Mouse (Mus musculus) kidney, embryonic 16.5 days (tissue): Measurements from ENCODE around the gene Gm17359. TPM values are rescaled to one million over a fixed set of nuclear protein-coding genes. Genes with fewer than 3 reads are reported as not detected.
"Not testable (repeated sequence)": the region's sequence is repeated elsewhere in the genome, so short reads cannot be mapped to it uniquely, and the experiment has no call there.

Source experiments
- ATAC-seq: fragments of 200-750 bp; cut with Nextera tagmentation; 2 replicates; pipeline ENCODE4 v1.8.0; 2017; ENCODE audit warnings: moderate TSS enrichment; ENCODE audit not compliant: low FRiP score, low TSS enrichment
- H3K27ac ChIP-seq: fragments of 300-500 bp; sonication (generic); 2 replicates; pipeline ENCODE4 v1.5.1; 2014; ENCODE audit warnings: low read length
- H3K27me3 ChIP-seq: fragments of 300-500 bp; sonication (generic); 2 replicates; pipeline ENCODE4 v1.6.1; 2014; ENCODE audit warnings: low read length, control low read depth, mixed read lengths; ENCODE audit not compliant: insufficient read depth
- H3K36me3 ChIP-seq: fragments of 300-500 bp; sonication (generic); 2 replicates; pipeline ENCODE4 v1.6.1; 2014; ENCODE audit warnings: low read length, control low read depth, mixed read lengths; ENCODE audit not compliant: insufficient read depth
- H3K4me1 ChIP-seq: fragments of 300-500 bp; sonication (generic); 2 replicates; pipeline ENCODE4 v1.6.1; 2014; ENCODE audit warnings: low read length, control low read depth, mixed read lengths; ENCODE audit not compliant: insufficient read depth
- H3K4me2 ChIP-seq: fragments of 300-500 bp; sonication (generic); replicated peaks from 2 replicates; pipeline ENCODE4 v1.6.1; 2014; ENCODE audit warnings: low read depth, low read length
- H3K4me3 ChIP-seq: fragments of 300-500 bp; sonication (generic); 2 replicates; pipeline ENCODE4 v1.5.1; 2014; ENCODE audit warnings: mild to moderate bottlenecking, low read length
- H3K9ac ChIP-seq: fragments of 300-500 bp; sonication (generic); replicated peaks from 2 replicates; pipeline ENCODE4 v1.6.1; 2014; ENCODE audit warnings: low read length
- H3K9me3 ChIP-seq: fragments of 300-500 bp; sonication (generic); 2 replicates; pipeline ENCODE4 v1.6.1; 2016; ENCODE audit warnings: low read length, control low read depth
- WGBS: fragments of 180-500 bp; shearing (Covaris S2); extraction: QIAGEN DNeasy Blood & Tissue Kit; methylation state at CpG from one replicate; pipeline ENCODE4 v1.1.7; 2014; 5-methylcytosine and 5-hydroxymethylcytosine counted together
- polyA plus RNA-seq: library from polyadenylated mRNA; unstranded; fragments of >200 nt; fragmentation: Nextera tagmentation; extraction: Ambion mirVana; gene quantifications from 2 replicates; pipeline ENCODE4 v1.2.1, GENCODE M21; 2015

Gm17359 gene
- polyA plus RNA-seq, 1 experiment from 2014 or later: not detected

GRCm38 (mm10) chr3:79434436-79434835 lies 98.0 kb downstream of the Gm17359 start:
- WGBS: 84% methylated on average over 9 of the region's 9 CpGs
- no peak for ATAC-seq
- H3K27me3 ChIP-seq: no peaks in the 10 kb centered on the region
- no peak overlapping the region for H3K9ac ChIP-seq
- H3K9me3 ChIP-seq: no peaks in the 10 kb centered on the region
- H3K4me1 ChIP-seq: no peaks in the 10 kb centered on the region
- no peak overlapping the region for H3K27ac ChIP-seq
- no peak overlapping the region for H3K4me2 ChIP-seq
- H3K4me3 ChIP-seq: no peak overlapping the region
- no peaks in the 10 kb centered on the region for H3K36me3 ChIP-seq

GRCm38 (mm10) chr3:79434985-79435384 lies 98.5 kb downstream of the Gm17359 start:
- Histone ChIP-seq H3K4me1 (no peaks in the 10 kb centered on the region), H3K9me3 (no peaks in the 10 kb centered on the region), H3K27ac (no peak overlapping the region), H3K9ac (no peak overlapping the region), H3K4me2 (no peak overlapping the region), H3K36me3 (no peaks in the 10 kb centered on the region), H3K27me3 (no peaks in the 10 kb centered on the region), H3K4me3 (no peak overlapping the region)
- no peak for ATAC-seq
- WGBS: 72% methylated on average over 5 of the region's 5 CpGs

GRCm38 (mm10) chr3:79436186-79436585 lies 99.7 kb downstream of the Gm17359 start:
- Histone ChIP-seq H3K4me3 (no peak overlapping the region), H3K27me3 (no peaks in the 10 kb centered on the region), H3K9ac (no peak overlapping the region), H3K36me3 (no peaks in the 10 kb centered on the region), H3K4me2 (no peak overlapping the region), H3K27ac (no peak overlapping the region), H3K9me3 (no peaks in the 10 kb centered on the region), H3K4me1 (no peaks in the 10 kb centered on the region)
- no peak for ATAC-seq
- 81% methylated on average over 7 of the region's 7 CpGs for WGBS

GRCm38 (mm10) chr3:79438276-79438675 lies 101.8 kb downstream of the Gm17359 start:
- Histone ChIP-seq H3K27ac (no peak overlapping the region), H3K9me3 (no peaks in the 10 kb centered on the region; the same call in 1 of the 2 replicates), H3K27me3 (no peaks in the 10 kb centered on the region), H3K4me3 (no peak overlapping the region), H3K4me1 (no peaks in the 10 kb centered on the region), H3K9ac (no peak overlapping the region), H3K4me2 (no peak overlapping the region), H3K36me3 (no peaks in the 10 kb centered on the region)
- WGBS: 94% methylated on average over 3 of the region's 3 CpGs
- no peak for ATAC-seq

- no peak overlapping the region for H3K4me2 ChIP-seq
- no peaks in the 10 kb centered on the region for H3K4me1 ChIP-seq
- H3K27me3 ChIP-seq: no peaks in the 10 kb centered on the region
- WGBS: 73% methylated on average over 12 of the region's 12 CpGs
- no peaks in the 10 kb centered on the region for H3K36me3 ChIP-seq
- peaks cover 4% of the 10 kb centered on the region; the same call in 1 of the 2 replicates for H3K9me3 ChIP-seq
- H3K4me3 ChIP-seq: no peak overlapping the region
- no peak overlapping the region for H3K9ac ChIP-seq
- ATAC-seq: no peak
- H3K27ac ChIP-seq: no peak overlapping the region
These were observed 104.6 kb downstream of the Gm17359 start for GRCm38 (mm10) chr3:79440976-79441491.

GRCm38 (mm10) chr3:79443850-79444249 lies 107.4 kb downstream of the Gm17359 start:
- H3K36me3 ChIP-seq: no peaks in the 10 kb centered on the region
- H3K4me3 ChIP-seq: no peak overlapping the region
- no peak for ATAC-seq
- WGBS: 72% methylated on average over 4 of the region's 4 CpGs
- H3K9ac ChIP-seq: no peak overlapping the region
- H3K4me2 ChIP-seq: no peak overlapping the region
- no peaks in the 10 kb centered on the region for H3K27me3 ChIP-seq
- H3K9me3 ChIP-seq: peaks cover 4% of the 10 kb centered on the region; the same call in 1 of the 2 replicates
- H3K27ac ChIP-seq: no peak overlapping the region
- H3K4me1 ChIP-seq: peaks cover under 1% of the 10 kb centered on the region; the same call in 1 of the 2 replicates

GRCm38 (mm10) chr3:79445041-79445440 lies 108.6 kb downstream of the Gm17359 start:
- no peak overlapping the region for H3K4me2 ChIP-seq
- peaks cover 4% of the 10 kb centered on the region; the same call in 1 of the 2 replicates for H3K9me3 ChIP-seq
- ATAC-seq: no peak
- no peak overlapping the region for H3K27ac ChIP-seq
- H3K4me1 ChIP-seq: peaks cover 6% of the 10 kb centered on the region; the same call in 1 of the 2 replicates
- no peaks in the 10 kb centered on the region for H3K36me3 ChIP-seq
- H3K27me3 ChIP-seq: no peaks in the 10 kb centered on the region
- 77% methylated on average over 8 of the region's 8 CpGs for WGBS
- no peak overlapping the region for H3K4me3 ChIP-seq
- no peak overlapping the region for H3K9ac ChIP-seq

- no peak for ATAC-seq
- WGBS: 91% methylated on average over 4 of the region's 4 CpGs
These were observed 109.7 kb downstream of the Gm17359 start for GRCm38 (mm10) chr3:79446124-79446523.

GRCm38 (mm10) chr3:79446648-79447047 lies 110.2 kb downstream of the Gm17359 start:
- H3K4me1 ChIP-seq, ATAC-seq, H3K4me2 ChIP-seq, H3K4me3 ChIP-seq, H3K9me3 ChIP-seq, H3K27ac ChIP-seq, H3K9ac ChIP-seq, H3K36me3 ChIP-seq, H3K27me3 ChIP-seq: not testable (repeated sequence)
- WGBS: 71% methylated on average over 3 of the region's 3 CpGs

More at GRCm38 (mm10) chr3:79446124-79446523, 109.7 kb downstream of the Gm17359 start:
- no peak overlapping the region for H3K27ac ChIP-seq
- no peak overlapping the region for H3K4me3 ChIP-seq
- no peaks in the 10 kb centered on the region for H3K36me3 ChIP-seq
- H3K4me1 ChIP-seq: peaks cover 6% of the 10 kb centered on the region; the same call in 1 of the 2 replicates
- no peak overlapping the region for H3K9ac ChIP-seq
- H3K9me3 ChIP-seq: peaks cover 4% of the 10 kb centered on the region; the same call in 1 of the 2 replicates
- no peak overlapping the region for H3K4me2 ChIP-seq
- no peaks in the 10 kb centered on the region for H3K27me3 ChIP-seq

GRCm38 (mm10) chr3:79448421-79448820 lies 112.0 kb downstream of the Gm17359 start:
- no peaks in the 10 kb centered on the region for H3K27me3 ChIP-seq
- H3K4me1 ChIP-seq: peaks cover 6% of the 10 kb centered on the region; the same call in 1 of the 2 replicates
- no peak overlapping the region for H3K4me2 ChIP-seq
- WGBS: 80% methylated on average over 5 of the region's 5 CpGs
- no peak for ATAC-seq
- H3K9me3 ChIP-seq: peaks cover 4% of the 10 kb centered on the region; the same call in 1 of the 2 replicates
- H3K27ac ChIP-seq: no peak overlapping the region
- no peaks in the 10 kb centered on the region for H3K36me3 ChIP-seq
- no peak overlapping the region for H3K4me3 ChIP-seq
- H3K9ac ChIP-seq: no peak overlapping the region
